Mouse (Mus musculus): ENCODE measurements around the gene Il6st. TPM values are rescaled to one million over a fixed set of nuclear protein-coding genes. Genes with fewer than 3 reads are reported as not detected.

Il6st gene
- total and polyA plus RNA-seq, 2 experiments from 2014 or later, result 14.9 to 32.1 TPM

DNA sequence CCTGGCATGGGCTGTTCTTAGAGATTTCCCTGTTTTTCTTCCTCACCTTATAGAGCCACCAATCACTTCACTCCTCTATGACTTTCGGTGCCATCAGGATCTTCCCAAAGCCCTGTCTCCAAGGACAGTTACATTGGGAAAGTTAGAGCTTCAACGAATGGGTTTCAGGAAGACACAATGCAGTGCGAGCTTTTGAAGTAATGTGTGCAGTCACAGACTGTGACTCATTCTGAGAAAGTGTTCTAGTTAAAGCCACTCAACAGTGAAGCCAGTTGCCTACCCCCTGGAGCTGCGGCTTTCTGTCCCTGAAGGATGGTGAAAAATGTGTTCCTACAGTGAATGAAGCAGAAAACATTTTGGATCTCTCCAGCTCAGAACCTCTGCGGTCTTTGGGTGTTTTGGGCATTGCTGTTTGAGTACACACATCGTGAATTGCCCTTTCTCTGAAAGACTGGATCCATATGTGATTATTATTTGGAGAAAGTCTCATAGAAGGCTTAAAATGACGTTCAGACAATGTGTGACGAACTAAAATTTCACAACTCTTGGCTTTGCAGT lies 16.7 kb upstream of the Il6st start:
- H3K27ac ChIP-seq (ENCODE audit: low read depth, low read length), result no peak overlapping the region
- no peaks in the 10 kb centered on the region for H3K9me3 ChIP-seq (ENCODE audit: low read length)
- DNase-seq (no peak), ATAC-seq (no peak)
- no peaks in the 10 kb centered on the region for H3K36me3 ChIP-seq (ENCODE audit: insufficient read depth)
- H3K4me3 ChIP-seq (ENCODE audit: low read depth, low read length), result no peak overlapping the region
- H3K27me3 ChIP-seq (ENCODE audit: insufficient read depth, low read length), result no peaks in the 10 kb centered on the region
- WGBS, result 83% methylated on average over 8 of the region's 8 CpGs
- no peaks in the 10 kb centered on the region for H3K4me1 ChIP-seq (ENCODE audit: insufficient read depth)
- no peak for TF ChIP-seq CTCF (IDR thresholded peaks at IDR 0.05; ENCODE audit: low read depth)
- H3K9ac ChIP-seq, result no peak overlapping the region
- H3K4me2 ChIP-seq (ENCODE audit: low read depth), result no peak overlapping the region

DNA sequence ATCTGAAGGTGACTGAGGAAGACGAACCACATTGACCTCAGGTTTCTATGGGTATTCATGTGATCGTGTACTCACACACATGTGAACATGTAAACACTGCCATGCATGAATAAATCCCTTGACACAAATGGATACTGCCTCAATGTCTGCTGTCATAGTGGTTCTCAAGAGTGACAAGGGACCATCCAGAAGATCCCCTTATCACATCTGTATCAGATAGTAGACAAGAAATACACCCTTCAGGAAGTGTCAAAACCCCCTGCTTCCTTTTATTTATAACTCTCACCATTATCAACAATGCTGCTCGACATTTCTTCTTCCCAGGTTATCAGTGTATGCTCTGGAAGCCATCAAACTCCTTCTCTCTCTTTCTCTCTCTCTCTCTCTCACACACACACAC lies 13.7 kb upstream of the Il6st start:
- ATAC-seq, result no peak
- Histone ChIP-seq H3K27ac (ENCODE audit: low read depth, low read length) (no peak overlapping the region), H3K4me2 (ENCODE audit: low read depth) (no peak overlapping the region), H3K27me3 (ENCODE audit: insufficient read depth, low read length) (no peaks in the 10 kb centered on the region), H3K4me3 (ENCODE audit: low read depth, low read length) (no peak overlapping the region), H3K4me1 (ENCODE audit: insufficient read depth) (no peaks in the 10 kb centered on the region), H3K9me3 (ENCODE audit: low read length) (no peaks in the 10 kb centered on the region), H3K36me3 (ENCODE audit: insufficient read depth) (no peaks in the 10 kb centered on the region), H3K9ac (no peak overlapping the region)
- 86% methylated on average over 3 of the region's 3 CpGs for WGBS
- no peak for DNase-seq
- TF ChIP-seq CTCF (IDR thresholded peaks at IDR 0.05; ENCODE audit: low read depth), result no peak

DNA sequence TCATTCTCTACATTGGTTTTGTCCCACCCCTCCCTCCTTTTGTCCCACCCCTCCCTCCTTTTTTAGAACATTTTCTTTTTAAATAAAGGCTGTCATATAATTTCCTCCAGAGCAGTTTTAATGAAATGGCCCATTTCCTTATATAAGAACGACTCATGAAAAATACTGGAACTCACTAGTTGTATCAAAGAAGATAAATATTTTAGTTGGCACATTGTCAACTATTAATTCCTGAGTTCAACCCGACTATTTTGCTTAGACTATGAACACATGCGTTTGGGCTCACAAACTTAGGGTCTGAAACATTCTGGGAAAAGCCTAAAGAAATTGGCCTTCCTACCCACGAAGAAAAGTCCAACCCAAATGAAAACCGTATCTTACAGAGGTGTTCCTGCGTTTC lies 6.5 kb upstream of the Il6st start:
- Histone ChIP-seq H3K9ac (no peak overlapping the region), H3K27me3 (ENCODE audit: insufficient read depth, low read length) (no peaks in the 10 kb centered on the region), H3K9me3 (ENCODE audit: low read length) (no peaks in the 10 kb centered on the region), H3K4me2 (ENCODE audit: low read depth) (no peak overlapping the region), H3K4me1 (ENCODE audit: insufficient read depth) (no peaks in the 10 kb centered on the region), H3K4me3 (ENCODE audit: low read depth, low read length) (no peak overlapping the region), H3K36me3 (ENCODE audit: insufficient read depth) (no peaks in the 10 kb centered on the region), H3K27ac (ENCODE audit: low read depth, low read length) (no peak overlapping the region)
- ATAC-seq (no peak), DNase-seq (no peak)
- WGBS, result 82% methylated on average over 6 of the region's 6 CpGs
- TF ChIP-seq CTCF (IDR thresholded peaks at IDR 0.05; ENCODE audit: low read depth), result no peak

DNA sequence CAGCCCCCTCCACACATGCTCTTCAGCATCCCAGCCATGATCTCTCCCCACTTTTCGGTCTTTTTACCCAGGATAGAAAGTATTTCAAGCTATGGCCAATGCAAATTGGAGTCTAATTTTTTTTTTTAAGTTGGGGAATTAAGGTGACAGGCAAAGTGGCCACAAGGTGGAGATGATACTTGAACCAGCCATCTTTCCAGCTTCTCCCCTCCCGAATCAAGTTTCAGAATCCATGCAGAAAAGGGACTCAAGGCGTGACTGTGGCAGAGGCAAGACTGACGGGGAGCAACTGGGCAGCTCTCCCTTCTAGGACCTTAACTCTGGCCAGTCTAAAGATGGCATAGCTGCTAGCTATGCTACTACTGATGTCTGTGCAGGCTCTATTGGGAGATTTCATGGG lies 5.9 kb upstream of the Il6st start:
- TF ChIP-seq CTCF (IDR thresholded peaks at IDR 0.05; ENCODE audit: low read depth), result no peak
- 82% methylated on average over 4 of the region's 4 CpGs for WGBS
- Histone ChIP-seq H3K27me3 (ENCODE audit: insufficient read depth, low read length) (no peaks in the 10 kb centered on the region), H3K4me1 (ENCODE audit: insufficient read depth) (no peaks in the 10 kb centered on the region), H3K9me3 (ENCODE audit: low read length) (no peaks in the 10 kb centered on the region), H3K27ac (ENCODE audit: low read depth, low read length) (no peak overlapping the region), H3K36me3 (ENCODE audit: insufficient read depth) (no peaks in the 10 kb centered on the region), H3K4me3 (ENCODE audit: low read depth, low read length) (no peak overlapping the region), H3K4me2 (ENCODE audit: low read depth) (no peak overlapping the region), H3K9ac (no peak overlapping the region)
- ATAC-seq, result no peak
- no peak for DNase-seq

DNA sequence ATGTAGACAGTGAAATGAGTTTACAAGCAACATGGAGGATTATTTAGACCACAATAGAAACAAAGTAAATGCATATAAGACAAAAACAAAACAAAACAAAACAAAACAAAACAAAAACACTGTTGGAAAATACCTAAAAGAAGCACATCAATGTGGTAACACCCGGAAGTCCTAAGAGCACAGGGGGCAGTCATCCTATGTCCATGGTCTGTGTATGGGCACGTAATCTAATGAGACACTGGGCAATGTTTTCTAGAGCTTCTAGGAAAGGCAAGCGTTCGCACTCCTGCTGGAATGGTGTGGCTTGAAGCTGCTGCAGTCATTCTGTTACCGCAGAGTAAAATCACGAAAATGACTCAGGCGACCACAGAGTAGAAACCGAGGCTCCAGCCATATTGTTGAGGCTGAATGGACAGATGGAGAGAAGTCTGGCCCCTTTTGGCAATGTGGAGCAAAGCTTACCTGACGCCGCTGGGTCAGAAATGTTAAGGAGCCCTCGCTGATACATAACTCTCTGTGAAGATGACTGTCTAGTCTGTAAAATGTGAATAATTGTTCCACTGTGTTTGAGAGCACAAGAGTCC lies 5.3 kb upstream of the Il6st start:
- DNase-seq (no peak), ATAC-seq (no peak)
- no peak overlapping the region for H3K27ac ChIP-seq (ENCODE audit: low read depth, low read length)
- H3K27me3 ChIP-seq (ENCODE audit: insufficient read depth, low read length), result no peaks in the 10 kb centered on the region
- WGBS, result 94% methylated on average over 11 of the region's 11 CpGs
- H3K9me3 ChIP-seq (ENCODE audit: low read length), result no peaks in the 10 kb centered on the region
- no peak overlapping the region for H3K4me2 ChIP-seq (ENCODE audit: low read depth)
- no peaks in the 10 kb centered on the region for H3K4me1 ChIP-seq (ENCODE audit: insufficient read depth)
- no peak overlapping the region for H3K4me3 ChIP-seq (ENCODE audit: low read depth, low read length)
- no peak for TF ChIP-seq CTCF (IDR thresholded peaks at IDR 0.05; ENCODE audit: low read depth)
- no peak overlapping the region for H3K9ac ChIP-seq
- no peaks in the 10 kb centered on the region for H3K36me3 ChIP-seq (ENCODE audit: insufficient read depth)

DNA sequence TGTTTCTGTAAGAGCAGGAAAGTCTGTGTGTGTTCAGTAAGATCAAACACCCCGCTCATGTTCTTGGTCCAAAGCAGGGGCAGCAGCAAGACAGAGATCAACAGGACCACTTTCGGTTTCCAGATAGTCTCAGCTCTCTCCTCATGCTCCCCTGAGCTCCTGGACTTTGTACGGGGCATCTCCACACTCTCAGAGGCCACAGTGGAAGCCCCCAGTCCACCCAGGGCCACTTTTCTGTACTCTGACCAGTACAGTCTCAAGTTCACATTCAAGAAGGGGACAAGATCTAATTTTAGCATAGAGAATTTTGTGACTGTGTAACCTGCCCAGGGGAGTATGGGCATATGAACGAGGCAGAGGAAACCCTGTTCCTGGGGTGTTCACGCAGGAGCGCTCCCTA lies 3.9 kb upstream of the Il6st start:
- no peak for ATAC-seq
- Histone ChIP-seq H3K36me3 (ENCODE audit: insufficient read depth) (no peaks in the 10 kb centered on the region), H3K9me3 (ENCODE audit: low read length) (no peaks in the 10 kb centered on the region), H3K27ac (ENCODE audit: low read depth, low read length) (no peak overlapping the region), H3K4me3 (ENCODE audit: low read depth, low read length) (no peak overlapping the region), H3K27me3 (ENCODE audit: insufficient read depth, low read length) (no peaks in the 10 kb centered on the region), H3K4me2 (ENCODE audit: low read depth) (no peak overlapping the region), H3K4me1 (ENCODE audit: insufficient read depth) (peaks cover 5% of the 10 kb centered on the region; the same call in 1 of the 2 replicates), H3K9ac (no peak overlapping the region)
- no peak for TF ChIP-seq CTCF (IDR thresholded peaks at IDR 0.05; ENCODE audit: low read depth)
- 87% methylated on average over 6 of the region's 6 CpGs for WGBS
- no peak for DNase-seq

- no peaks in the 10 kb centered on the region for H3K27me3 ChIP-seq (ENCODE audit: insufficient read depth, low read length)
- H3K9ac ChIP-seq, result no peak overlapping the region
- H3K4me2 ChIP-seq (ENCODE audit: low read depth), result no peak overlapping the region
- no peak overlapping the region for H3K4me3 ChIP-seq (ENCODE audit: low read depth, low read length)
- H3K9me3 ChIP-seq (ENCODE audit: low read length), result no peaks in the 10 kb centered on the region
- H3K4me1 ChIP-seq (ENCODE audit: insufficient read depth), result peaks cover 6% of the 10 kb centered on the region; the same call in 1 of the 2 replicates
- no peaks in the 10 kb centered on the region for H3K36me3 ChIP-seq (ENCODE audit: insufficient read depth)
- 50% methylated on average over 6 of the region's 6 CpGs for WGBS
- no peak for ATAC-seq
- no peak overlapping the region for H3K27ac ChIP-seq (ENCODE audit: low read depth, low read length)
- no peak for DNase-seq
- TF ChIP-seq CTCF (IDR thresholded peaks at IDR 0.05; ENCODE audit: low read depth), result no peak
These were observed 1.4 kb upstream of the Il6st start for GRCm38 (mm10) chr13:112462411-112462987.
